Mouse (Mus musculus) kidney, adult 9 months (tissue): ENCODE measurements around the gene Arhgap5.
A peak's percentile ranks its signal among the peaks of the same experiment; 100 is the strongest.

Source experiments
- DNase-seq: peaks from one replicate; pipeline ENCODE4 v3.0.0; 2022

The Arhgap5 gene

GRCm38 (mm10) chr12:52503456-52504320, at the start of gene Arhgap5:
Gene Arhgap5 (plus strand): TSS chr12:52503972.
- peak; percentile 97 for DNase-seq

- no peak for DNase-seq
Observed at GRCm38 (mm10) chr12:52464593-52464992, 39.2 kb upstream of the Arhgap5 start.

- DNase-seq, result no peak
Observed at GRCm38 (mm10) chr12:52471621-52472020, 32.2 kb upstream of the Arhgap5 start.

GRCm38 (mm10) chr12:52473988-52474968, 29.5 kb upstream of the Arhgap5 start:
- no peak for DNase-seq

GRCm38 (mm10) chr12:52476036-52476435, 27.7 kb upstream of the Arhgap5 start:
- no peak for DNase-seq

- peak; percentile 74 for DNase-seq
Observed at GRCm38 (mm10) chr12:52478611-52479010, 25.2 kb upstream of the Arhgap5 start.

GRCm38 (mm10) chr12:52479323-52479722, 24.4 kb upstream of the Arhgap5 start:
- DNase-seq, result no peak

- DNase-seq, result no peak
Observed at GRCm38 (mm10) chr12:52480851-52481250, 22.9 kb upstream of the Arhgap5 start.

- DNase-seq, result no peak
Observed at GRCm38 (mm10) chr12:52481969-52482550, 21.7 kb upstream of the Arhgap5 start.

- no peak for DNase-seq
Observed at GRCm38 (mm10) chr12:52483219-52483618, 20.6 kb upstream of the Arhgap5 start.

GRCm38 (mm10) chr12:52488266-52488975, 15.4 kb upstream of the Arhgap5 start:
- DNase-seq, result no peak

- no peak for DNase-seq
Observed at GRCm38 (mm10) chr12:52493281-52493681, 10.5 kb upstream of the Arhgap5 start.

- no peak for DNase-seq
Observed at GRCm38 (mm10) chr12:52497209-52497608, 6.6 kb upstream of the Arhgap5 start.

GRCm38 (mm10) chr12:52500915-52501833, 2.6 kb upstream of the Arhgap5 start:
- DNase-seq, result peak; percentile 61

- no peak for DNase-seq
Observed at GRCm38 (mm10) chr12:52502161-52502560, 1.6 kb upstream of the Arhgap5 start.

GRCm38 (mm10) chr12:52503131-52503455, 679 bp upstream of the Arhgap5 start:
- no peak for DNase-seq

GRCm38 (mm10) chr12:52504331-52505181, 784 bp downstream of the Arhgap5 start:
- peak; percentile 47 for DNase-seq

- DNase-seq, result no peak
Observed at GRCm38 (mm10) chr12:52524699-52525098, 20.9 kb downstream of the Arhgap5 start.

GRCm38 (mm10) chr12:52525486-52525885, 21.7 kb downstream of the Arhgap5 start:
- no peak for DNase-seq

GRCm38 (mm10) chr12:52529740-52530139, 26.0 kb downstream of the Arhgap5 start:
- no peak for DNase-seq
